Mouse (Mus musculus) thymus, adult 2 months (tissue): ENCODE measurements around the gene Cebpb.

Experiments used
- CTCF ChIP-seq: fragments of 200-500 bp; IDR thresholded peaks from 2 replicates; pipeline ENCODE4 v1.5.1; 2012; ENCODE audit warnings: mild to moderate bottlenecking, control low read depth, low read length, moderate library complexity, borderline replicate concordance; ENCODE audit not compliant: control insufficient read depth, poor library complexity, insufficient read depth; ENCODE audit errors: extremely low read depth
- POLR2A ChIP-seq: fragments of 200-500 bp; IDR thresholded peaks from 2 replicates; pipeline ENCODE4 v1.6.1; 2012; ENCODE audit warnings: mild to moderate bottlenecking, low read length, control low read depth, moderate library complexity; ENCODE audit not compliant: control insufficient read depth, poor library complexity, insufficient read depth; ENCODE audit errors: extremely low read depth

GRCm38 (mm10) chr2:167721159-167721882 is 32.6 kb downstream of the Cebpb start:
- no peak for TF ChIP-seq CTCF
- TF ChIP-seq POLR2A, result no peak
